Mouse (Mus musculus): Measurements from ENCODE around the gene Rab31.

DNA sequence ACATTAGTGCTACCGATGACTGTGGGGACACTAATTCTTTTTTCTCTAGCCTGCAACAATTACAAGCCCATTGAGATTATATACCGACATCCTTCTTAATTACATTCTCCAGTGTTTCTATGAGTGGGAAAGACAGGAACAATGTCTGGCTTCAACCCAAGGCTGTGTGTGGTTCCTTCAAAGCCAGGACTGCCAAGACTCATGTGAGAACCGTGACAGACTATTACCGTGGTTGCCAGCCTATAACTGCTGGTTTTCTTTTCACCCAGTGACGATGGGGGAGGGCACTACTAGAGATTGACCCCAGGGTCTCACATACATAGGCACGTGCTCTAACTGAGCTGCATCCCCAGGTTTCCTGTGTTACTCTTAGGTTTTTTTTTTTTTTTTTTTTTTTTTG is 15.4 kb downstream of the Rab31 start:
- TF ChIP-seq POLR2A (IDR thresholded peaks at IDR 0.05; ENCODE audit: borderline replicate concordance, extremely low read depth, low read depth, low read length) = no peak
- no peak for TF ChIP-seq CTCF (IDR thresholded peaks at IDR 0.05; ENCODE audit: insufficient read depth, low read length)

Data from lung, adult 2 months (tissue).